Mouse (Mus musculus): ENCODE results near the gene Teddm1b. TPM values are rescaled to one million over a fixed set of nuclear protein-coding genes. Genes with fewer than 3 reads are reported as not detected.
"Not testable (repeated sequence)": the region's sequence is repeated elsewhere in the genome, so short reads cannot be mapped to it uniquely, and the experiment has no call there.

The Teddm1b gene
- polyA plus RNA-seq (2016; fragmentation: Nextera tagmentation; extraction: Ambion mirVana), result 0.13 TPM in 1 of 2 replicates, not detected in the other

- Histone ChIP-seq H3K27me3 (replicated peaks) (no peaks in the 10 kb centered on the region), H3K4me2 (no peak within 1 kb of the TSS), H3K4me3 (no peak within 1 kb of the TSS), H3K4me1 (replicated peaks) (0 out of 2 replicates have a peak, but pooled peaks cover 4% of the 10 kb centered on the region), H3K36me3 (no peaks in the 10 kb centered on the region), H3K27ac (ENCODE audit: poor library complexity, severe bottlenecking) (no peak within 1 kb of the TSS), H3K9me3 (replicated peaks) (no peaks in the 10 kb centered on the region), H3K9ac (no peak within 1 kb of the TSS)
- no peak for ATAC-seq (ENCODE audit: insufficient number of reproducible peaks, low FRiP score)
- 75% methylated on average over 6 of the region's 6 CpGs for WGBS
These were observed at the start of gene Teddm1b for GRCm38 (mm10) chr1:153874045-153874444. Gene Teddm1b (plus strand): TSS chr1:153874345.

- Histone ChIP-seq H3K36me3 (no peaks in the 10 kb centered on the region), H3K4me3 (no peak overlapping the region), H3K27ac (ENCODE audit: poor library complexity, severe bottlenecking) (no peak overlapping the region), H3K4me2 (no peak overlapping the region), H3K27me3 (replicated peaks) (no peaks in the 10 kb centered on the region), H3K9me3 (replicated peaks) (0 out of 2 replicates have a peak, but pooled peaks cover 2% of the 10 kb centered on the region), H3K4me1 (replicated peaks) (0 out of 2 replicates have a peak, but pooled peaks cover under 1% of the 10 kb centered on the region), H3K9ac (no peak overlapping the region)
- 70% methylated on average over 4 of the region's 4 CpGs for WGBS
- ATAC-seq (ENCODE audit: insufficient number of reproducible peaks, low FRiP score), result no peak
These were observed 43.4 kb upstream of the Teddm1b start for GRCm38 (mm10) chr1:153830746-153831145.

DNA sequence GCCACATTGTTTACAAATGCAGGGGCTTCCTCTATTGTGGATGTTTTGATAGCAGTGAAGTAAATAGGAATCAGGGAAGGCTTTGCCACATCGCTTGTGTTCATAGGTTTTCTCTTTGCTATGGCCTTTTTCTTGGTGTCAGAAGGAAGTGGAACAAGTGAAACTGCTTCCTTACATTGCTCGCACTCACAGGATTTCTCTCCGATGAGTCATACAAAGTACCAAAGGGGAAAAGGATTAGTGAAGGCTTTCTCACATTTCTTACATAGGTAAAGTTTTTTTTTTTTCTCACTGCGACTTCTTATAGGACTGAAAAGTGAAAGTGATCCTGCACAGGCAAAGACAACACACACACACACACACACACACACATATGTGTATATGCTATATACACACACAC, 38.1 kb upstream of the Teddm1b start:
- Histone ChIP-seq H3K4me3 (no peak overlapping the region), H3K4me2 (no peak overlapping the region), H3K9me3 (replicated peaks) (0 out of 2 replicates have a peak, but pooled peaks cover 2% of the 10 kb centered on the region), H3K9ac (no peak overlapping the region), H3K27me3 (replicated peaks) (no peaks in the 10 kb centered on the region), H3K27ac (ENCODE audit: poor library complexity, severe bottlenecking) (no peak overlapping the region), H3K4me1 (replicated peaks) (0 out of 2 replicates have a peak, but pooled peaks cover 3% of the 10 kb centered on the region), H3K36me3 (no peaks in the 10 kb centered on the region)
- WGBS, result 51% methylated on average over 4 of the region's 4 CpGs
- ATAC-seq (ENCODE audit: insufficient number of reproducible peaks, low FRiP score), result no peak

DNA sequence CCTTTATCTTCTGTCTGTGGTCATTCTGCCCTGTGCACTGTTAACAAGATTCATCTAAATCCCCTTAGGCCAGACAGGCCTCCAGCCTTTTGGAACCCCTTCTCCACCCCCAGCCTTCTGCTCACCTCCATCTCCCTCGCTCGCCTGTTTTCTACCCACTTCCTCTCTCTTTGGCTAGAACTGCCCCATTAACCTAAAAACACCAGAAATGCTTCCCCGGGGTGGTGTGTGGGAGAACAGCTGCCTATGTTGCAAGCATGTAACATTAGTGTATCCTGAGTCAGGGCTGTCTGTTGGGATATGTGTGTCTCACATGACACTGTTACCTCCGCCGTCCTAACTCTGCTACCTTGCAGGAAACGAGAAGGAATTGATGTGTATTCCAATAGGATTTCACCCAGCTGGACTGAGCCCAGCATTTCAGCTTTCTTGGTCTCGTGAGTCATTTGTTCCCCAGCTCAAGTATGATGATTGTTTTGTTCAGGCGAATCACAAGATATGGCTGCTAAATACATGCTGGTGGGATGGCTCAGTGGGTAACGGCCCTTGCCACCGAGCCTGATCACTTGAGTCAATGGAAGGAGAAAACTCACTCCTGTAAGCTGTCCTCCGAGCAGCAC, 31.9 kb upstream of the Teddm1b start:
- no peaks in the 10 kb centered on the region for H3K4me1 ChIP-seq (replicated peaks)
- no peak overlapping the region for H3K4me2 ChIP-seq
- no peak overlapping the region for H3K4me3 ChIP-seq
- H3K9me3 ChIP-seq (replicated peaks), result no peaks in the 10 kb centered on the region
- H3K27ac ChIP-seq (ENCODE audit: poor library complexity, severe bottlenecking), result no peak overlapping the region
- ATAC-seq (ENCODE audit: insufficient number of reproducible peaks, low FRiP score), result no peak
- no peak overlapping the region for H3K9ac ChIP-seq
- WGBS, result 81% methylated on average over 11 of the region's 11 CpGs
- H3K27me3 ChIP-seq (replicated peaks), result no peaks in the 10 kb centered on the region
- no peaks in the 10 kb centered on the region for H3K36me3 ChIP-seq

- H3K27me3 ChIP-seq (replicated peaks), result 0 out of 2 replicates have a peak, but pooled peaks cover 3% of the 10 kb centered on the region
- H3K27ac ChIP-seq (ENCODE audit: poor library complexity, severe bottlenecking), result no peak within 1 kb of the TSS
- no peak for ATAC-seq (ENCODE audit: insufficient number of reproducible peaks, low FRiP score)
- no peak within 1 kb of the TSS for H3K9ac ChIP-seq
- WGBS, result 92% methylated on average over 8 of the region's 8 CpGs
- H3K4me3 ChIP-seq, result no peak within 1 kb of the TSS
- H3K4me1 ChIP-seq (replicated peaks), result no peaks in the 10 kb centered on the region
- H3K36me3 ChIP-seq, result no peaks in the 10 kb centered on the region
- no peak within 1 kb of the TSS for H3K4me2 ChIP-seq
- H3K9me3 ChIP-seq (replicated peaks), result no peaks in the 10 kb centered on the region
These were observed 30.1 kb upstream of the Teddm1b start, which contains the start of gene Rgsl1 for GRCm38 (mm10) chr1:153844042-153844441. Gene Rgsl1 (minus strand): TSS chr1:153844142.

GRCm38 (mm10) chr1:153846420-153846819, 27.7 kb upstream of the Teddm1b start:
- Histone ChIP-seq H3K4me1 (replicated peaks) (no peaks in the 10 kb centered on the region), H3K36me3 (no peaks in the 10 kb centered on the region), H3K9ac (no peak overlapping the region), H3K9me3 (replicated peaks) (no peaks in the 10 kb centered on the region), H3K27ac (ENCODE audit: poor library complexity, severe bottlenecking) (no peak overlapping the region), H3K4me2 (no peak overlapping the region), H3K4me3 (no peak overlapping the region), H3K27me3 (replicated peaks) (0 out of 2 replicates have a peak, but pooled peaks cover 3% of the 10 kb centered on the region)
- ATAC-seq (ENCODE audit: insufficient number of reproducible peaks, low FRiP score), result no peak
- 82% methylated on average over 7 of the region's 7 CpGs for WGBS

DNA sequence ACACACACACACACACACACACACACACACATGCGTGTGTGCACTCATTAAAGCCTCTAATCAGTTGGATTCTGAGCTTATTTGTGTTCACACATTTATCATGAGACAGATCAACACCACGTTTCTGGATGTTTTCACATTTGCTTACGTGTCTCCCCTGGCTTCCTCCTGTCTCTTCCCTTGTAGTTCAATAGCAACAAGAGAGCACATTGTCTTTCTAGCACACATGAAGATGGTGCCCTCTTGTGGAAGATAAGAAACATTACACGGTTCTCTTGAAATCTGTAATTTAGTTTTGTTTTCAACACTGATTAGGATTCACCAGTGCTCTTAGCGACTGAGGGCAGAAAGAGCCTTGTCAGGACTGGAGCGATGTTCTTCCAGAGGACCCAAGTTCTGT, 27.3 kb upstream of the Teddm1b start:
- no peak overlapping the region for H3K9ac ChIP-seq
- WGBS, result 16% methylated on average over 6 of the region's 6 CpGs
- no peaks in the 10 kb centered on the region for H3K9me3 ChIP-seq (replicated peaks)
- ATAC-seq (ENCODE audit: insufficient number of reproducible peaks, low FRiP score), result no peak
- no peaks in the 10 kb centered on the region for H3K4me1 ChIP-seq (replicated peaks)
- no peak overlapping the region for H3K27ac ChIP-seq (ENCODE audit: poor library complexity, severe bottlenecking)
- H3K27me3 ChIP-seq (replicated peaks), result 0 out of 2 replicates have a peak, but pooled peaks cover 3% of the 10 kb centered on the region
- H3K4me2 ChIP-seq, result 0 out of 2 replicates have a peak overlapping the region, but pooled peaks have one; percentile 14
- H3K36me3 ChIP-seq, result no peaks in the 10 kb centered on the region
- no peak overlapping the region for H3K4me3 ChIP-seq

DNA sequence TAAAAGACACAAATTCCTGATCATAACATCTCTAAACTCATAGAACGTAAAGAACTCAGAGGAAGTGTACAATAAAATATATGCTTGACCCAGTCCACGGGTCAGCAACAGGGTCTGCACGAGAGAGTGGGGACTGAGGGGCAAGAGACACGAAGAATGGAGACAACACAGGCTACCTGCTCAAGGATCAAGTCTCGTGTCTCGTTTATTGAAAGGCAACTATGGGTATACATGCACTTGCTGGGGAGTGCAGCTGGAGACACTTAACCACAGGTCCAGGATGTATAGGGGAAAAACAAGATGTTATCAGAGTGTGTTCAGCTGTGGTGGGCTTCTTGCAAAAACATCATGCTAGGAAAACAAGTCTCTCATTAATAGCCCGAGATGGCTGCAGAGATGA, 21.4 kb upstream of the Teddm1b start:
- not testable (repeated sequence) for H3K4me2 ChIP-seq; H3K27ac ChIP-seq (ENCODE audit: poor library complexity, severe bottlenecking); H3K4me3 ChIP-seq; H3K9ac ChIP-seq; H3K9me3 ChIP-seq (replicated peaks); ATAC-seq (ENCODE audit: insufficient number of reproducible peaks, low FRiP score); H3K4me1 ChIP-seq (replicated peaks); H3K27me3 ChIP-seq (replicated peaks); H3K36me3 ChIP-seq
- 68% methylated on average over 7 of the region's 7 CpGs for WGBS

- Histone ChIP-seq H3K27ac (ENCODE audit: poor library complexity, severe bottlenecking) (no peak overlapping the region), H3K4me1 (replicated peaks) (no peaks in the 10 kb centered on the region), H3K9ac (no peak overlapping the region), H3K27me3 (replicated peaks) (no peaks in the 10 kb centered on the region), H3K4me2 (no peak overlapping the region), H3K36me3 (no peaks in the 10 kb centered on the region), H3K4me3 (no peak overlapping the region), H3K9me3 (replicated peaks) (no peaks in the 10 kb centered on the region)
- WGBS, result 73% methylated on average over 8 of the region's 8 CpGs
- no peak for ATAC-seq (ENCODE audit: insufficient number of reproducible peaks, low FRiP score)
These were observed 18.2 kb upstream of the Teddm1b start for GRCm38 (mm10) chr1:153855946-153856345.

GRCm38 (mm10) chr1:153880391-153880790, 6.2 kb downstream of the Teddm1b start:
- H3K27me3 ChIP-seq (replicated peaks); H3K9me3 ChIP-seq (replicated peaks): not testable (repeated sequence)

GRCm38 (mm10) chr1:153886024-153886633, 12.0 kb downstream of the Teddm1b start:
- Histone ChIP-seq H3K4me1 (replicated peaks) (peaks cover 3% of the 10 kb centered on the region; the same call in 1 of the 2 replicates), H3K4me3 (no peak overlapping the region), H3K27ac (ENCODE audit: poor library complexity, severe bottlenecking) (no peak overlapping the region), H3K4me2 (no peak overlapping the region), H3K9me3 (replicated peaks) (no peaks in the 10 kb centered on the region), H3K36me3 (no peaks in the 10 kb centered on the region), H3K27me3 (replicated peaks) (no peaks in the 10 kb centered on the region), H3K9ac (peak overlapping the region; percentile 37; the same call in 1 of the 2 replicates)
- WGBS, result 23% methylated on average over 17 of the region's 17 CpGs
- ATAC-seq (ENCODE audit: insufficient number of reproducible peaks, low FRiP score), result no peak

More at GRCm38 (mm10) chr1:153880391-153880790, 6.2 kb downstream of the Teddm1b start:
- H3K4me2 ChIP-seq; ATAC-seq (ENCODE audit: insufficient number of reproducible peaks, low FRiP score); H3K36me3 ChIP-seq; H3K9ac ChIP-seq; H3K27ac ChIP-seq (ENCODE audit: poor library complexity, severe bottlenecking); H3K4me3 ChIP-seq; H3K4me1 ChIP-seq (replicated peaks): not testable (repeated sequence)
- WGBS, result 89% methylated on average over 17 of the region's 17 CpGs

All from heart, embryonic 12.5 days (tissue).